In genomic region chr4:155704721-155705591, GRCm38 (mm10) we compare ENCODE assay signal across 8 mouse cellular contexts. TPM values are rescaled to one million over a fixed set of nuclear protein-coding genes. Genes with fewer than 3 reads are reported as not detected.
DNase-seq lines count a peak whose midpoint lies in the region; ATAC-seq and TF ChIP-seq lines count a peak whose summit lies in the region.

Gene Ssu72 (plus strand): TSS chr4:155704800.

- peak; percentile 78; the same call in 1 of the 2 replicates for TF ChIP-seq POLR2A in lung, adult 2 months (IDR thresholded peaks at IDR 0.05; ENCODE audit: borderline replicate concordance, extremely low read depth, low read depth, low read length)

- peaks cover 25% of the 10 kb centered on the region for H3K4me1 ChIP-seq in forebrain, embryonic 15.5 days
- peaks cover 5% of the 10 kb centered on the region for H3K4me1 ChIP-seq in lung, adult 2 months (ENCODE audit: control insufficient read depth, insufficient read depth, low read length)

- H3K9ac ChIP-seq in forebrain, embryonic 15.5 days (replicated peaks) = peak within 1 kb of the TSS; percentile 87

- H3K36me3 ChIP-seq in forebrain, embryonic 15.5 days = no peaks in the 10 kb centered on the region

- no peaks in the 10 kb centered on the region for H3K27me3 ChIP-seq in forebrain, embryonic 15.5 days

- no peak for TF ChIP-seq CTCF in lung, adult 2 months (IDR thresholded peaks at IDR 0.05; ENCODE audit: insufficient read depth, low read length)

- peak; percentile 96 for DNase-seq in ES-CJ7 (ENCODE audit: low read depth, low spot score)
- DNase-seq in cerebellum, adult 11 months = peak; percentile 92
- peak; percentile 90 for DNase-seq in heart, postnatal 25 days (ENCODE audit: low spot score)
- DNase-seq in layer of hippocampus, adult 18-20 months (ENCODE audit: low spot score in 2 of 2) = peak; percentile 92 to 97
- peak; percentile 98 for DNase-seq in lung, adult 2 months
- DNase-seq in thymus, adult 18-20 months = peak; percentile 82 to 86

- H3K27ac ChIP-seq in forebrain, embryonic 15.5 days (replicated peaks) = peak within 1 kb of the TSS; percentile 96

- peak; percentile 96 for ATAC-seq in forebrain, embryonic 15.5 days (replicated peaks)
- ATAC-seq in neutrophil, adult 5-6 weeks (ENCODE audit: extremely low read depth, insufficient number of reproducible peaks, low FRiP score, poor library complexity, severe bottlenecking) = peak; percentile 78

- H3K4me2 ChIP-seq in forebrain, embryonic 15.5 days (replicated peaks) = peak within 1 kb of the TSS; percentile 68

- peak within 1 kb of the TSS; percentile 98 for H3K4me3 ChIP-seq in forebrain, embryonic 15.5 days
- H3K4me3 ChIP-seq in lung, adult 2 months (replicated peaks; ENCODE audit: extremely low read depth, low read depth, low read length) = peak within 1 kb of the TSS; percentile 98

- intact Hi-C loops in heart, postnatal 25 days (cut with DNase I) = loop anchor here (1.0 to 5.0 kb wide), 2 partner anchors 83 to 223 kb away; no protein-coding TSS in a partner anchor

- no peaks in the 10 kb centered on the region for H3K9me3 ChIP-seq in forebrain, embryonic 15.5 days

- WGBS in forebrain, embryonic 15.5 days = under 1% methylated on average over 70 of the region's 83 CpGs
- under 1% methylated on average over 83 of the region's 83 CpGs for WGBS in lung, adult 2 months

RNA-seq across cellular contexts. Expression of gene Ssu72, which starts in this region (rescaled TPM):
- polyA plus RNA-seq in forebrain, embryonic 15.5 days (2015; fragmentation: Nextera tagmentation; extraction: Ambion mirVana) = 144 and 146 TPM in 2 replicates
- 10 to 100 TPM; 41.8 to 44.6 TPM for total RNA-seq in heart, postnatal 25 days (2021)
- total RNA-seq in layer of hippocampus, adult 18-20 months (2021) = 10 to 100 TPM; 81.4 to 89.1 TPM
- 103 and 128 TPM in 2 replicates for polyA plus RNA-seq in lung, adult 2 months (2012; rRNA removed)
- 148 and 173 TPM in 2 replicates for total RNA-seq in neutrophil, adult 5-6 weeks (2017)

Comparison
In these comparisons a context has a peak if more than half of its experiments do, and no peak if none do; other contexts are left out.
1. Peak in every context shown above with its lines: DNase-seq, ATAC-seq, H3K4me3 ChIP-seq and H3K27ac ChIP-seq.